Mouse (Mus musculus): ENCODE data around the gene L3mbtl2.

- no peak for TF ChIP-seq CTCF (conservative IDR thresholded peaks at IDR 0.05; ENCODE audit: insufficient read depth, insufficient read length, low read depth, low read length)
- no peak for TF ChIP-seq POLR2A (IDR thresholded peaks at IDR 0.05; ENCODE audit: low read depth, low read length)
These were observed 66.3 kb downstream of the L3mbtl2 start for GRCm38 (mm10) chr15:81729792-81730635.
